Mouse (Mus musculus) limb, embryonic 12.5 days (tissue): ENCODE measurements around the gene Numb. TPM values are rescaled to one million over a fixed set of nuclear protein-coding genes. Genes with fewer than 3 reads are reported as not detected.

ENCODE experiments used
- ATAC-seq: fragments of 200-750 bp; cut with Nextera tagmentation; 2 replicates; pipeline ENCODE4 v1.8.0; 2017; ENCODE audit warnings: low read depth, moderate TSS enrichment; ENCODE audit not compliant: insufficient number of reproducible peaks, insufficient read depth, low FRiP score, low TSS enrichment
- H3K27ac ChIP-seq: fragments of 300-500 bp; sonication (generic); 2 replicates; pipeline ENCODE4 v1.5.1; 2016; ENCODE audit warnings: mild to moderate bottlenecking, moderate library complexity
- H3K27me3 ChIP-seq: fragments of 300-500 bp; sonication (generic); 2 replicates; pipeline ENCODE4 v1.6.1; 2016; ENCODE audit warnings: mild to moderate bottlenecking, moderate library complexity
- H3K36me3 ChIP-seq: fragments of 300-500 bp; sonication (generic); 2 replicates; pipeline ENCODE4 v1.6.1; 2016; ENCODE audit warnings: mild to moderate bottlenecking, moderate library complexity
- H3K4me1 ChIP-seq: fragments of 300-500 bp; sonication (generic); replicated peaks from 2 replicates; pipeline ENCODE4 v1.6.1; 2016
- H3K4me2 ChIP-seq: fragments of 300-500 bp; sonication (generic); 2 replicates; pipeline ENCODE4 v1.6.1; 2016; ENCODE audit warnings: mild to moderate bottlenecking, moderate library complexity
- H3K4me3 ChIP-seq: fragments of 300-500 bp; sonication (generic); replicated peaks from 2 replicates; pipeline ENCODE4 v1.5.1; 2016; ENCODE audit warnings: mild to moderate bottlenecking
- H3K9ac ChIP-seq: fragments of 300-500 bp; sonication (generic); replicated peaks from 2 replicates; pipeline ENCODE4 v1.6.1; 2016; ENCODE audit warnings: mild to moderate bottlenecking, moderate library complexity
- H3K9me3 ChIP-seq: fragments of 300-500 bp; sonication (generic); 2 replicates; pipeline ENCODE4 v1.6.1; 2016; ENCODE audit warnings: mild to moderate bottlenecking, moderate library complexity
- WGBS: fragments of 180-500 bp; shearing (Covaris S2); methylation state at CpG from one replicate; pipeline ENCODE4 v1.1.7; 2016; 5-methylcytosine and 5-hydroxymethylcytosine counted together
- polyA plus RNA-seq: library from polyadenylated mRNA; unstranded; fragments of >200 nt; fragmentation: Nextera tagmentation; extraction: Ambion mirVana; gene quantifications from 2 replicates; pipeline ENCODE4 v1.2.1, GENCODE M21; 2016

Gene Numb
- polyA plus RNA-seq, 1 experiment from 2014 or later, result 42.1 TPM

DNA sequence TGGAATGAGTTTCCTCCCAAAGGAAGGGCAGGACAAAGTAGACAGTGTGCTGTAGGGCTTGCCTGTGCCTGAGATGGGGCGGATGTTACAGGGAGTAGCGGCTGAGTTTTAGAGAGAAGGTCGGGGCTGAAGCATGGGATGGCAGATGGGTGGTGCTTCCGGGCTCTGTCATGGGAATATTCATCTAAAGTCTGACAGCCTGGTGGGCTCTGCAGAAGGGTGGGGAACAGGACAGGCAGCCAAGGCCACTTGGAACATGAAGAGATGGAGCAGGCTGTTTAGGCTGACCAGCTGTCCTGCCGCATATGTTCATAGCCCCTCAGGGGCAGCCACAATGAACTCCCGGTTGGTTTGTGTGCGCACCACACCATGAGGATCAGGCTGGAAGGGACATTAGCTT is 140.5 kb downstream of the Numb start:
- 73% methylated on average over 7 of the region's 7 CpGs for WGBS
- Histone ChIP-seq H3K4me1 (no peaks in the 10 kb centered on the region), H3K4me2 (no peak overlapping the region), H3K27ac (no peak overlapping the region), H3K27me3 (no peaks in the 10 kb centered on the region), H3K4me3 (no peak overlapping the region), H3K36me3 (no peaks in the 10 kb centered on the region), H3K9ac (no peak overlapping the region), H3K9me3 (no peaks in the 10 kb centered on the region)
- no peak for ATAC-seq

DNA sequence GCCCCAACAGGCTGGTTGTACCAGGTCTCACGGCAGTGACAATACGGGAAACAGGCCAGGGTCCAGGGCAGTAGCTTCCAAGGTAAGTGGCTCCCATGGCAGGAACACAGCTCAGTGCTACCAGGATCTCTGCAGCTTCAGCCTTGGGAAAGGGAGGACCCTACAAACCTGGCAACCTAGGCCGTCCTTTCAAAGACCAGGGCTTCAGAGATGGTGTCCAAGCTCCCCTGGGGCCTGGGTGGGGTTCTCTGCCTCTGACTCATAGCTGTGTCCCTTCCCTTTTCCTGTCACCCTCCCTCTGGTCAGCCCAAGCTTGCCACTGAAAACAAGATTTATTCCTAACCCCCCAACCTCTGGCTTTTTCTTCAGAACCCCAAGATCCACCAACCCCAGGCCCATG is 141.6 kb downstream of the Numb start:
- no peak overlapping the region for H3K9ac ChIP-seq
- no peaks in the 10 kb centered on the region for H3K36me3 ChIP-seq
- no peak overlapping the region for H3K4me2 ChIP-seq
- no peaks in the 10 kb centered on the region for H3K9me3 ChIP-seq
- 79% methylated on average over 3 of the region's 3 CpGs for WGBS
- H3K4me3 ChIP-seq, result no peak overlapping the region
- no peak for ATAC-seq
- H3K4me1 ChIP-seq, result no peaks in the 10 kb centered on the region
- H3K27ac ChIP-seq, result no peak overlapping the region
- no peaks in the 10 kb centered on the region; the same call in 1 of the 2 replicates for H3K27me3 ChIP-seq

DNA sequence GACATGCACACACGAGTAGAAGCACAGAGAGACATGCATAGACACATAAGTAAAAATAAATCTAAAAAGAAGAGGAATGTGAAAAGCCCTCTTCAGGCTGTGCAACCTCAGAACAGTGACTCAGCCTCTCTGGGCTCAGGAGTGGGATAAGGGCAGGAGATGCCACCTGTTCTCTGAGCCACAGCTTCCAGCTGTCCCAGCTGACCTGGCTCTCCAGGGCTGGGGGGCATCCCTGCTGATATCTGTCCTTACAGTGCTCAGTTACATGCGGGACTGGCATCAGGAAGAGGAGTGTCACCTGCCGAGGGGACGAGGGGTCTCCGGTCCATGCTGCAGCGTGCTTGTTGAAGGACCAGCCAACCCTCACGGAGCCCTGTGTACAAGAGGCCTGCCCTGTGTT is 145.0 kb downstream of the Numb start:
- H3K27me3 ChIP-seq, result peaks cover 3% of the 10 kb centered on the region; the same call in 1 of the 2 replicates
- H3K9me3 ChIP-seq, result no peaks in the 10 kb centered on the region
- ATAC-seq, result no peak
- H3K27ac ChIP-seq, result no peak overlapping the region
- H3K4me1 ChIP-seq, result no peaks in the 10 kb centered on the region
- WGBS, result 85% methylated on average over 7 of the region's 7 CpGs
- no peak overlapping the region for H3K4me3 ChIP-seq
- no peak overlapping the region for H3K9ac ChIP-seq
- H3K36me3 ChIP-seq, result no peaks in the 10 kb centered on the region
- no peak overlapping the region for H3K4me2 ChIP-seq

DNA sequence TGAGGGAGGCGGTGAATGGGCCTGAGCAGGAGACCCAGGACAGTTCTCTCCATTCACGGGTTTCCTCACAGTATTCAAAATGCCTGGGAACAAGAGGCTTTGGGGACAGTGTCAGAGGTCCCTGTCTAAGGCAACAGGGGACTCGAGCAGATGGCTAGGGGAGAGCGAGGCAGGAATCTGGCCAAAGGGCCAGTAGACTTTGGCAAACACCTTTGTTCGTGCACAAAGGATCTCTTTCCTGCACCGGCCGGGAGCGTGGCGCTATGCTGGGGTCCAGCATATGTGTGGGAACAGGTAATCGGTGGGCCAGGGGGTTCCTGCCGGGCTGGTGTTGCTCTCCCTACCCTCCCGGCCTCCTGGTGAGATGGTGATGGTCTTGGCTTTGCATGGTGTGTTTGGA is 146.1 kb downstream of the Numb start:
- Histone ChIP-seq H3K4me3 (no peak overlapping the region), H3K27me3 (peaks cover 7% of the 10 kb centered on the region; the same call in 1 of the 2 replicates), H3K27ac (no peak overlapping the region), H3K9me3 (no peaks in the 10 kb centered on the region), H3K4me2 (no peak overlapping the region), H3K4me1 (peaks cover 3% of the 10 kb centered on the region), H3K9ac (no peak overlapping the region), H3K36me3 (no peaks in the 10 kb centered on the region)
- WGBS, result 71% methylated on average over 12 of the region's 12 CpGs
- ATAC-seq, result no peak

DNA sequence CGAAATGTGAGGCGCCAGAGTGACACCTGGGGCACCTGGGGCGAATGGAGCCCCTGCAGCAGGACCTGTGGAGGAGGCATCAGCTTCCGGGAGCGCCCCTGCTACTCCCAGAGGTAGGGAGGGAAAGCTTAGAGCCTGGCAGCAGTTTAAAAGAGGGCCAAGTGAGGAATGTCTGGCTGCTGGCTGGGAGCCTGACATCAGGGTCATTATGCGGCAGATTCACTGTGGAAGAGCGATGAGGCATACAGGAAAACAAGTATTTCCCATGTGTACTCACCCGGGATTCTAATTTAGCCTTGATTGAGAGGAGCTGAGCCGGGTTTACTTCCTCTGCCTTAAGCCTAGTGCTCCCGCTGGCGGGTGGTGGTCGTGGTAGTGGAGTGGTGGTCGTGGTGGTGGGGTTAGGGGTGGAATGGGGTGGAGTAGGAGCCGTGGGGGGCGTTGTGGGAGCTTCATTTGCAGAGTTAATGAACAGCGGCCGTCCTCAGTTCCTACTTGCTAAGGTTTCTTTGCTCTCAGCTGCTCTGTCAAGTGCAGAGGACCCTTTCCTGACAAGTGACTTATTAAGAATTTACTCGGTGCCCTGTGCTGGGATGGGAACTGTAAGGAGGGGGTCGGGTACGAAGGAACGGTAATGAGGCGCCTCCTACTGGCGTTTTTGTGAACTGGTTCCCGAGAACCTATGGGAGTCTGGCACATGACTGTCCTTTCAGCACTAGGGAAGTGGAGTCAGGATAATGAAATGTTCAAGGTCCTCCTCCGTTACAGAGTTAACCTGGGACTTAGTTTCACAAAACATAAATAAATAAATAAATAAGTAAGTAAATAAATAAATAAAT is 151.1 kb downstream of the Numb start:
- 6% methylated on average over 25 of the region's 25 CpGs for WGBS
- Histone ChIP-seq H3K9ac (no peak overlapping the region; the same call in none of the 2 replicates), H3K9me3 (no peaks in the 10 kb centered on the region), H3K4me2 (peak overlapping the region; percentile 39), H3K4me1 (peaks cover 45% of the 10 kb centered on the region), H3K4me3 (no peak overlapping the region), H3K27ac (no peak overlapping the region), H3K36me3 (no peaks in the 10 kb centered on the region), H3K27me3 (peaks cover 28% of the 10 kb centered on the region; the same call in 1 of the 2 replicates)
- peak; percentile 12; the same call in 1 of the 2 replicates for ATAC-seq

DNA sequence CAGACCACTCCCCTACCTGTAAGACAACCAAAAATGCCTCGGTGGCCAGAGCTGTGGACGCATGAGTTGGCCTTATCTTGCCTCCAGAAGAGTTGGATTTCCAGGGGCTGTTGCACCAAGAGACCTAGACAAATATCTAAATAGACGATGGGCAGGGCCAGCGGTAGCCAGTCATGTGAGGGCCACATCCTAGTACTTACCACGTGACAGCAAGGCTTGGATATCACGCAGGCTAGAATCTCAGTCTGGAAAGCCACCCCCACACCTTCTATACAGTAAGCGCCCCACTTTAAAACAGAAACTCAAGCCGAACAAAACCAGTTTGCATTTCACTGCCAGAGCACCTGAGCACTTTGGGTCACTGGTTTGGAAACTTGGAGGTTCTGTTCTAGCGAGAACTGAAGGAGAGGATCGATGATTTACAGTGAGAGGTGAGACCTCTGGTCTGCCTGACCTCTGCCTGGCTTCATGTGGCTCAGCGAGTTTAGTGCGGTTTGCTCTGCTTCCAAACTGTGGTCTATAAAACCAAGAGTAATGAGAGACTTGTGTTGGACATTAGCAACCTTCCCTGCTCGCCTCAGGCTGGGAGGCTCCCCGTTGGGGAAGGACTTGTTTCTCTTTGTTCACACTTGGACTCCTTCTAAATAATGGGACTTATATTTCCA is 153.4 kb downstream of the Numb start:
- Histone ChIP-seq H3K27me3 (peaks cover 40% of the 10 kb centered on the region), H3K4me2 (0 out of 2 replicates have a peak overlapping the region, but pooled peaks have one; percentile 7), H3K27ac (peak overlapping the region; percentile 47; the same call in 1 of the 2 replicates), H3K36me3 (no peaks in the 10 kb centered on the region), H3K9me3 (no peaks in the 10 kb centered on the region), H3K9ac (no peak overlapping the region), H3K4me1 (peaks cover 54% of the 10 kb centered on the region), H3K4me3 (no peak overlapping the region)
- WGBS, result 39% methylated on average over 14 of the region's 14 CpGs
- ATAC-seq, result no peak

DNA sequence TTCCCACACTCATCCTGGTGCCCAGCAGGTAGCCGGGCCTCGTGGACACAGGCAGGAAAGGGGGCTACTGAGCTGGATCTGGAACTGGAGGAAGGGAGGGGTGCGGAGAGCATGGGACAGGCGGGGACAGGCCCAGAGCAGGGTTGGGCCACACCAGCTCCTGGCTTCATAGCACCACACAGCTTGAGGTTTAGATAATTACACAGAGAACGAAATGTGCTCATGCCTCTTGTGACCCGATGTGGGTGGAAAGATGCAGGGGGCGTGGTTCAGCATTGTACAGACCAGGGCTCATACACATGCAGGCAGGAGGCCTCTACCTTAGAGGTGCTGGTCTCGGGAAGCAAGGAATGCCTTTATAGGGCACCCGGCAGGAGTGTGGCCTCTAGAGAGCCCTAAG is 153.9 kb downstream of the Numb start:
- H3K4me2 ChIP-seq, result no peak overlapping the region
- no peak overlapping the region for H3K9ac ChIP-seq
- H3K27ac ChIP-seq, result 0 out of 2 replicates have a peak overlapping the region, but pooled peaks have one; percentile 2
- H3K9me3 ChIP-seq, result no peaks in the 10 kb centered on the region
- H3K36me3 ChIP-seq, result no peaks in the 10 kb centered on the region
- ATAC-seq, result no peak
- no peak overlapping the region for H3K4me3 ChIP-seq
- H3K4me1 ChIP-seq, result peaks cover 60% of the 10 kb centered on the region
- H3K27me3 ChIP-seq, result peaks cover 42% of the 10 kb centered on the region
- 57% methylated on average over 9 of the region's 9 CpGs for WGBS

DNA sequence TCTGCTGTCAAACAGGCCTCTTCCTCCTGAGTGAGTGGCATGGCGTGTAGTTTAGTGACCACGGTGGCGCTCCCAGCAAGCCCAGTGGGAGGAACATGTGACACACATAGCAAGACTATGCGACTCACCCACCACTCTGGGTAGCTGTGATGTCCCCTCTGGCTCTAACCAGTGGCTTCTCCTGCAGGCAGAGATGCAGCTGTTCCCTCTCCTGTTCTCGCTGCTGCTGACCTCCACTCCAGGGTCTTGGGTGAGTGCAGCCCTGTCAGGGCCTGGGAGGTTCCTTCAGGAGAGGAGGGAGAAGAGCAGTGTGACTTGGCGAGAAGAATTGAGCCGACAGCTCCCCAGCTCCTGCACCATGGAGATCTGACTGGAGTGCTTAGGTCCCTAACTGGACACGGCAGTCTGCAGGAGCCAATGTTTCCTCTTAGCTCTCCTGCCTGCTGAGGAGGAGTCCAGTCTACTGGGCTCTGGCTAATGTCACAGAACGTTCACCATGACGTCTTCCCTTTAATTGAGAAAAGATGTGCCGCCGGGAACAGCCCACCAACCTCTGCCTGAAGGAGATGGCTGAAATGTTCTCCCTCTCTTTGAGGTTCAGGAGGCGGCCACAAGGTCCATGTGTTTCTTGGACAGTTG is 155.7 kb downstream of the Numb start:
- Histone ChIP-seq H3K27ac (no peak overlapping the region), H3K9me3 (no peaks in the 10 kb centered on the region), H3K36me3 (no peaks in the 10 kb centered on the region), H3K4me3 (no peak overlapping the region), H3K9ac (no peak overlapping the region), H3K27me3 (peaks cover 35% of the 10 kb centered on the region), H3K4me2 (no peak overlapping the region), H3K4me1 (peaks cover 69% of the 10 kb centered on the region)
- WGBS, result 37% methylated on average over 13 of the region's 13 CpGs
- no peak for ATAC-seq

DNA sequence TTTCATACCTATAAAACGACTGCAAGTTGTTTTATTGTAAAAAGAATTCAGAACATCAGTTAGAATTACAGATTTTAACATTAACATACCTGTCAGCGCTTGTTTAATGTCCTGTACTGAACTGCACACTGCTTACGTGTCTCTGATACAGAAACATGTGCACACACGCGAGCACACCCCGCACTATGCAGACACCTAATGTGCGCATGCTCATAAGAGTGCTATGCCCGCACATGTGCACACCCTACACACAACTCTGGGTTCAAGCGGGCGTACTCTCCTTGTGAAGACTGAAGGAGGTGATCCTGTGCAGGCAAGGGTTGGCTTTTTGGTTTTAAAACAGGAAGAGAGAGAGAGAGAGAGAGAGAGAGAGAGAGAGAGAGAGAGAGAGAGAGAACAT is 157.2 kb downstream of the Numb start:
- Histone ChIP-seq H3K27ac (no peak overlapping the region), H3K36me3 (no peaks in the 10 kb centered on the region), H3K4me1 (peaks cover 55% of the 10 kb centered on the region), H3K9me3 (no peaks in the 10 kb centered on the region), H3K4me3 (no peak overlapping the region), H3K27me3 (peaks cover 30% of the 10 kb centered on the region), H3K9ac (no peak overlapping the region), H3K4me2 (peak overlapping the region; percentile 65; the same call in 1 of the 2 replicates)
- no peak for ATAC-seq
- WGBS, result 77% methylated on average over 10 of the region's 10 CpGs

DNA sequence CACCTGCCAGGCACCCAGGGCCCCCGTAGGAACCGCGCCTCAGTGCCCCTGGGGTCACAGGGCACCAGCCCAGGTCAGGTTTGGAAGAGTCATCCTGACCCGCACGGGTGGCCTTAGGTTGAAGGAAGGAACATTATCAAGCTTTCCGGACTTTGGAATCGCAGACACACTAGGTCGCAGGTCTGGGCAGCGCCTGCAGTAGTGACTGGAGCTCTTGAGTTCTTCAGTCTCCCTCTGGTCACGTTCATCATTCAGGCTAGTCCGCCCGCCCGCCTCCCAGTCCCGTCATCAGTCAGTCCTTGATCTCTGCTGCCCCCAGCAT is 157.7 kb downstream of the Numb start:
- no peak for ATAC-seq
- no peak overlapping the region for H3K27ac ChIP-seq
- H3K27me3 ChIP-seq, result peaks cover 27% of the 10 kb centered on the region
- H3K9me3 ChIP-seq, result no peaks in the 10 kb centered on the region
- 8% methylated on average over 14 of the region's 14 CpGs for WGBS
- peak overlapping the region; percentile 28 for H3K9ac ChIP-seq
- H3K36me3 ChIP-seq, result no peaks in the 10 kb centered on the region
- peaks cover 50% of the 10 kb centered on the region for H3K4me1 ChIP-seq
- H3K4me3 ChIP-seq, result peak overlapping the region; percentile 27
- peak overlapping the region; percentile 65 for H3K4me2 ChIP-seq
